Mouse (Mus musculus): ENCODE measurements around the gene Nxph4. TPM values are rescaled to one million over a fixed set of nuclear protein-coding genes. Genes with fewer than 3 reads are reported as not detected.

Nxph4 gene
- total RNA-seq, 2 experiments from 2014 or later: 0.83 to 0.97 TPM

DNA sequence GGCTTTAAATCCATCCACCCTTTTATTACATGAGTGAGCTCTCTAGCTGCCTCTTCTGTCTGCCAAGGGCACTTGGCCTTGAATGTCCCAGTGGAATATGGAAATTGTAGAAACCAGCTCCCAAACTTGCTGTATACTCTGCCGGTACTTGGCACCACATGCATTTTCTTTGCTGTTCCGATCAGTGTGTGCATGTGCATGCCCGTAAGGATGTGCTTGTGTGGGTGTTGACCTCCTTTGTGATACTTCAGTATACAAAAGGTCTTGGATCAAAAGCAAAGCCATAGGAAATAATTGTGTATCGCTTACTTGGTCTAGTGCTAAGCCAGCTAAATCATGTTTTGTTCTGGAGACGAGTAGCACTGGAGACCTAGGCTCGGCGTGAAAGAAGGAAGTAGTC, 45.5 kb downstream of the Nxph4 start:
- no peak for DNase-seq

DNA sequence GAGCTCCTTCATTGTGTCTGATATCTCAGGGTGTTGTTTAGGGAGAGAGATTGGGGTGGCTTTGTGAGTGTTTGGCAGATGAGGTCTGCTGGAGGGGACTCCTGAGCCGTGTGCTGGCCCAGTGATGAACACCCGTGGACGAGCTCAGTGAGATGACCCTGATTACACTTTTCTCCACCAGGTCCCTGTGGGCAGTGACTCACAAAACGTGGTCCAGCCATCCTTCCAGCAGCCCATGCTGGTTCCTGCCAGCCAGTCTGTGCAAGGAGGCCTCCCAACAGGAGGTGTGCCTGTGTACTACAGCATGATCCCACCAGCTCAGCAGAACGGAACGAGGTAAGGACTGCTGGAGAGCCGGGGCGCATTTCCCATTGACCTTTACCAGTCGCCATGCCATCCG, 49.1 kb downstream of the Nxph4 start:
- no peak for DNase-seq

DNA sequence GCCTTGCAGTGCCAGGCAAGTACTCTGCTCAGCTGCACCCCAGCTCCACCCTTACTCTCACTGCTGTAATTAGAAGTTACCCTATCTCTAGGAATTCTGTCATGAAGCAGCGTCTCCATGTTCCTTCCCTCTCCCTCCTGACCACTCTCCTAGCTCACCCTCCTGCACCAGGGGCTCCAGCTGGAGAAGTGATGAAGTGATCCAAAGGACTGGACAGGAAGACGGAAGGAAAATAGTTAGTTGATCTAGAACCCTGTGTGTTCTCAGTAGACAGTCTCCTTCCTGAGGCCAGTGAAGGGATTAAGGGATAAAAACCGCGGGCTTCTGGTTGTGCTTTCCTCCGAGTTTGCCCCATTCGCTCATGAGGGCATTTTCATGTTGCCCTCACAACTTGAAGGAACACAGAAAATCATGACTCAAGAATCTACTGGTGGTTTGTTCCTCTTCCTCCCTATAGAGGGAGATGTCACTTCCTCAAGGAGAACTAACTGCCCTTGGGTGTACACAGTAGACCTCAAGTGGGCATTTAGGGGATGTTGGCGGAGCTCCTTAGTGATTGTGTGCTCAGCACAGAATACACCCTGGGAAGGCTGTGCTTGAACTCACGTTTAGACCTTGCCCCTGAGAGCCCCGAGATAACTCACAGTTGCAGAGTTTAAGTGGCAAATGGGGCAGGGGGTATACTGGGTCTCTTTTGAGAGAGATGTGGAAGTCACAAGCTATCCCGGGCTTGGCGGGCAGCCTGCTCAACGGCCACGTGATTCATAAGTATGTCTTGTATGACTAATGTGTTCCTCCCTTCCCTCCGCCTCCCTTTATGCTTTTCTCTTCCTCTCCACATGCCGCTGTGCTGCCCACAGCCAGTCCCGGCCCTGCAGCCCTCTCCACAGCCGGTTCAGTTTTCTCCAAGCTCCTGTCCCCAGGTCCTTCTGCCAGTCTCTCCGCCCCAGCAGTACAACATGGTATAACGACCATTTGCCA, 53.2 kb downstream of the Nxph4 start:
- DNase-seq: peak; percentile 61

DNA sequence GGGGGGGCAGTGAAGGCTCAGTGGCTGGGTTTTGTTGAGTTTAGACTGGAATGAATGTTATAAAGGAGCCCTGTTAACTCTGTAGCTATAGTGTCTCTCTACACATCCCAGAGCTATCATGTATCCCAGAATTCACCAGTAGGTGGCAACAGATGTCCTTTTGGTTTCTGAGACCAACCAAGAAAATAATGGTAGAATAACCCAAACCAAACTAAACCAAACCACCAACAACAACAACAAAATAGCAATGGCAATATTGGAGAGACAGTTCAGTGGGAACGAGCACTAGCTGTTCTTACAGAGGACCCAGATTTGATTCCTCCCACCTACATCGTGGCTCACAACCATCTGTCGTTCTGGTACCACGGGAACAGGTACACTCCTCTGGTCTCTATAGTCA, 55.2 kb downstream of the Nxph4 start:
- peak; percentile 25 for DNase-seq

DNA sequence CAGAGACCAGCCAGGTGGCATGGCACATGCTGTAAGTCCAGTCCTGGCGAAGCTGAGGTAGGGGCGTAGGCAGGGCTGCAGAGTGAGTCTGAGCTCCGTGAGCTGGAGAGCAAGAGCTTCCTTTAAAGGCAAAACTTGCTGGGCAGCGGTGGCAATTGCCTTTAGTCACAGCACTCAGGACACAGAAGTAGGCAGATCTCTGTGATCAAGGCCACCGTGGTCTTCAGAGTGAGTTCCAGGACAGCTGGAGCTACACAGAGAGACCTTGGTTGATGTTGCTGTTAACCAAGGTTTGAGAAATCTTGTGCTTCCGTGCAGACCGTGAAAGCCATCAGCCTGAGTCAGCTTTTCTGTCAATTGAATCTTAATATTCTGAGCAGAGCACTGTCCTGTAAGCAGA, 57.1 kb downstream of the Nxph4 start:
- no peak for DNase-seq

- no peak for DNase-seq
Observed at GRCm38 (mm10) chr10:127476541-127476940, 57.8 kb downstream of the Nxph4 start.

Other genes starting within 250 kb of the Nxph4 start
- gene Mbd6, start 245.5 kb downstream of the Nxph4 start, total RNA-seq (2021): 10 to 100 TPM; 41.7 to 43.2 TPM
- gene Mars, start 222.8 kb downstream of the Nxph4 start, total RNA-seq (2021): 10 to 100 TPM; 49.6 to 50.1 TPM
- 1 to 10 TPM; 2.0 to 2.9 TPM for gene Arhgap9, start 212.6 kb downstream of the Nxph4 start, total RNA-seq (2021)
- 1 to 10 TPM; 4.0 to 4.1 TPM for gene Gli1, start 192.6 kb downstream of the Nxph4 start, total RNA-seq (2021)
- gene Inhbe, start 180.1 kb downstream of the Nxph4 start, total RNA-seq (2021): not detected
- not detected for gene Inhbc, start 164.1 kb downstream of the Nxph4 start, total RNA-seq (2021)
- 100 to 1,000 TPM; 115 to 116 TPM for gene R3hdm2, start 154.2 kb downstream of the Nxph4 start, total RNA-seq (2021)
- gene Stac3, start 32.9 kb downstream of the Nxph4 start, total RNA-seq (2021): 1 to 10 TPM; 1.8 to 1.9 TPM
- 10 to 100 TPM; 34.2 to 34.9 TPM for gene Ndufa4l2, start 19.6 kb downstream of the Nxph4 start, total RNA-seq (2021)
- gene Shmt2, start 12.1 kb downstream of the Nxph4 start, total RNA-seq (2021): 10 to 100 TPM; 43.7 to 45.1 TPM
- gene Lrp1, start 86.6 kb upstream of the Nxph4 start, total RNA-seq (2021): 10 to 100 TPM; 68.8 to 73.0 TPM
- gene Stat6, start 108.4 kb upstream of the Nxph4 start, total RNA-seq (2021): 10 to 100 TPM; 41.7 to 42.1 TPM
- 1 to 10 TPM; 8.9 TPM for gene Nemp1, start 132.3 kb upstream of the Nxph4 start, total RNA-seq (2021)
- 10 to 100 TPM; 13.5 to 14.9 TPM for gene Nab2, start 134.0 kb upstream of the Nxph4 start, total RNA-seq (2021)
- under 1 TPM; 0.10 to 0.36 TPM for gene Myo1a, start 170.6 kb upstream of the Nxph4 start, total RNA-seq (2021)
- gene Tac2, start 189.9 kb upstream of the Nxph4 start, total RNA-seq (2021): not detected
- 1 to 10 TPM; 9.6 to 9.8 TPM for gene Zbtb39, start 205.0 kb upstream of the Nxph4 start, total RNA-seq (2021)
- gene Gpr182, start 217.2 kb upstream of the Nxph4 start, total RNA-seq (2021): 1 to 10 TPM; 5.6 to 6.8 TPM
- gene Rdh1, start 225.2 kb upstream of the Nxph4 start, total RNA-seq (2021): under 1 TPM; 0.14 TPM
- under 1 TPM in 1 of 2 experiments, not detected in 1; 0.14 TPM for gene Rdh16f1, start 225.2 kb upstream of the Nxph4 start, total RNA-seq (2021)
- under 1 TPM in 1 of 2 experiments, not detected in 1; 0.19 TPM for gene Rdh9, start 241.8 kb upstream of the Nxph4 start, total RNA-seq (2021)

All from heart, postnatal 4 days (tissue).